Mouse (Mus musculus) midbrain, embryonic 11.5 days (tissue): ENCODE data around the gene Aak1. TPM values are rescaled to one million over a fixed set of nuclear protein-coding genes. Genes with fewer than 3 reads are reported as not detected.
"Not testable (repeated sequence)": the region's sequence is repeated elsewhere in the genome, so short reads cannot be mapped to it uniquely, and the experiment has no call there.

Experiments used
- ATAC-seq: fragments of 200-750 bp; cut with Nextera tagmentation; 2 replicates; pipeline ENCODE4 v1.8.0; 2017; ENCODE audit warnings: moderate TSS enrichment, moderate library complexity; ENCODE audit not compliant: low FRiP score
- DNase-seq: peaks from one replicate; pipeline ENCODE4 v3.0.0; 2015; ENCODE audit warnings: low spot score; ENCODE audit errors: missing footprints
- H3K27ac ChIP-seq: fragments of 300-500 bp; sonication (generic); 2 replicates; pipeline ENCODE4 v1.5.1; 2014; ENCODE audit warnings: low read depth, low read length
- H3K27me3 ChIP-seq: fragments of 300-500 bp; sonication (generic); 2 replicates; pipeline ENCODE4 v1.6.1; 2014; ENCODE audit warnings: mild to moderate bottlenecking, low read length, moderate library complexity, mixed read lengths; ENCODE audit not compliant: control insufficient read depth, insufficient read depth
- H3K36me3 ChIP-seq: fragments of 300-500 bp; sonication (generic); 2 replicates; pipeline ENCODE4 v1.6.1; 2014; ENCODE audit warnings: mild to moderate bottlenecking, low read length, moderate library complexity, mixed read lengths; ENCODE audit not compliant: control insufficient read depth, insufficient read depth
- H3K4me1 ChIP-seq: fragments of 300-500 bp; sonication (generic); 2 replicates; pipeline ENCODE4 v1.6.1; 2014; ENCODE audit warnings: low read length; ENCODE audit not compliant: control insufficient read depth, insufficient read depth
- H3K4me2 ChIP-seq: fragments of 300-500 bp; sonication (generic); 2 replicates; pipeline ENCODE4 v1.6.1; 2014; ENCODE audit warnings: mild to moderate bottlenecking, moderate library complexity
- H3K4me3 ChIP-seq: fragments of 300-500 bp; sonication (generic); 2 replicates; pipeline ENCODE4 v1.5.1; 2014; ENCODE audit warnings: low read depth, low read length
- H3K9ac ChIP-seq: fragments of 300-500 bp; sonication (generic); 2 replicates; pipeline ENCODE4 v1.6.1; 2014; ENCODE audit warnings: low read length
- H3K9me3 ChIP-seq: fragments of 300-500 bp; sonication (generic); 2 replicates; pipeline ENCODE4 v1.6.1; 2016; ENCODE audit warnings: low read length; ENCODE audit not compliant: control insufficient read depth
- WGBS: fragments of 180-500 bp; shearing (Covaris S2); extraction: QIAGEN DNeasy Blood & Tissue Kit; methylation state at CpG from one replicate; pipeline ENCODE4 v1.1.7; 2014; 5-methylcytosine and 5-hydroxymethylcytosine counted together
- polyA plus RNA-seq: library from polyadenylated mRNA; unstranded; fragments of >200 nt; fragmentation: Nextera tagmentation; extraction: Ambion mirVana; gene quantifications from 2 replicates; pipeline ENCODE4 v1.2.1, GENCODE M21; 2014

The Aak1 gene
- polyA plus RNA-seq, 1 experiment from 2014 or later: 17.1 TPM

DNA sequence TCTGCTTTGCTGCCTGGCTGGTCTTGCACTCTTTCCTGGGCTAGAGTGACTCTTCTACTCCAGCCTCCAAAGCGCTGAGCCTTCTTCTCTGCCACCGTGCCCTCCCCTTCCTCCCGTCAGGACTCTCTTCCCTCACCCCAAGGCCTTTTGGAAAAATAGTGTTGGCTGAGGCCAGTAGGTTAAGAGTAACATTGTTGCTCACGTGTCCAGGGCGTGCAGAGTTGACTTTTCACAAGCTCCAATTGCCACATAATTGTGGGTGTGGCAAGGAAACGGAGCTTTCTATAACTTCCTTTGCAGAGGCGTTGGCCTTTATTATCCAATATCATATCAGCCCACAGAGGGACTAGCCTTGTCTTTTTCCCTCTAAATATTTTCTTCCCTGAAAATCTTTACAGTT, 177.7 kb downstream of the Aak1 start:
- H3K9ac ChIP-seq: no peak overlapping the region
- H3K9me3 ChIP-seq: no peaks in the 10 kb centered on the region
- H3K4me1 ChIP-seq: no peaks in the 10 kb centered on the region
- DNase-seq (no peak), ATAC-seq (no peak)
- no peaks in the 10 kb centered on the region for H3K27me3 ChIP-seq
- no peak overlapping the region for H3K4me3 ChIP-seq
- peaks cover 8% of the 10 kb centered on the region for H3K36me3 ChIP-seq
- H3K4me2 ChIP-seq: no peak overlapping the region
- H3K27ac ChIP-seq: no peak overlapping the region
- WGBS: 87% methylated on average over 7 of the region's 7 CpGs

GRCm38 (mm10) chr6:87028881-87029280, 179.6 kb downstream of the Aak1 start:
- DNase-seq (no peak), ATAC-seq (no peak)
- H3K27me3 ChIP-seq: no peaks in the 10 kb centered on the region
- H3K4me2 ChIP-seq: no peak overlapping the region
- H3K4me1 ChIP-seq: no peaks in the 10 kb centered on the region
- peaks cover 8% of the 10 kb centered on the region for H3K36me3 ChIP-seq
- no peaks in the 10 kb centered on the region for H3K9me3 ChIP-seq
- H3K9ac ChIP-seq: no peak overlapping the region
- no peak overlapping the region for H3K27ac ChIP-seq
- no peak overlapping the region for H3K4me3 ChIP-seq

GRCm38 (mm10) chr6:87031310-87031709, 182.0 kb downstream of the Aak1 start:
- not testable (repeated sequence) for H3K27me3 ChIP-seq, H3K36me3 ChIP-seq, H3K9me3 ChIP-seq, H3K4me2 ChIP-seq, H3K4me1 ChIP-seq, H3K27ac ChIP-seq, ATAC-seq, DNase-seq, H3K4me3 ChIP-seq, H3K9ac ChIP-seq
- WGBS: 94% methylated on average over 7 of the region's 7 CpGs

DNA sequence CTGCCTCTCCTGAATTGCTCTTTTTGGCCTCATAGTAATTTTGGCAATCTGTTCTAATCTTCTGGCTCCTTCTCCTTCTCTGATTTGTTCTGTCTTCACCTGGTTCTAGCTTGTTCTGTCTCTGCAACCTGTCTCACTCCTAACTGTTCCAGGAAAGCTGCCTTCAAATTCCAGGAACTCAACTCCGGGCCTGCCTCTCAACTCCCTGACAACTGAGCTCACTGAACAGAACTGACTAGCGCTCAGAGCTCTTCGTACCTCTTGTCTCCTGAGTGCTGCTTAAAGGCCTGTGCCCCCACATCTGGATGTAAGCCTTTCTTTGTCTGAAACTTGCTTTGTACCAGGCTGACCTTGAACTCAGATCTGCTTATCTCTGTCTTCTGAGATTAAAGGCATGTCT, 183.1 kb downstream of the Aak1 start:
- no peaks in the 10 kb centered on the region for H3K4me1 ChIP-seq
- H3K9ac ChIP-seq: no peak overlapping the region
- H3K4me3 ChIP-seq: no peak overlapping the region
- no peaks in the 10 kb centered on the region for H3K9me3 ChIP-seq
- no peak overlapping the region for H3K4me2 ChIP-seq
- ATAC-seq (no peak), DNase-seq (no peak)
- no peaks in the 10 kb centered on the region for H3K36me3 ChIP-seq
- no peak overlapping the region for H3K27ac ChIP-seq
- no peaks in the 10 kb centered on the region for H3K27me3 ChIP-seq
- WGBS: 90% methylated on average over 3 of the region's 3 CpGs

DNA sequence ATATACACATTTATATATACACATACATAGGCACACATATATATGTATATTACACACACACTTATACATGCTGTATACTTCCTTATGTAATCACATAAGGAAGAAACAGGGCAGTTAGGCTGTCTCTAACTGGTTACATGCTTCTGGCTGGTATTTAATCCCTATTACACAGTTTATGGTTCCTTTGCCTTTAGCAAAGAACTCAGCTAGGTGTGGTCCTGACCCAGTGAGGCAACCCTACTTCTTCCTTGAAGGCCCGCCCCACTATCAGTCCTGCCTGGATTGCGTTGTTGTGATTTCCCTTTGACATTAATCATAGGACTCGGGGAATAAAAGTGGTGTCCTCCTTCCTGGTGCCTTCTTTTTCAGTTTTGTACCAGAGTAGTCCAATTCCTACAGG, 185.1 kb downstream of the Aak1 start:
- H3K4me2 ChIP-seq: no peak overlapping the region
- H3K36me3 ChIP-seq: no peaks in the 10 kb centered on the region
- H3K4me3 ChIP-seq: no peak overlapping the region
- 93% methylated on average over 3 of the region's 3 CpGs for WGBS
- H3K9me3 ChIP-seq: no peaks in the 10 kb centered on the region
- no peak overlapping the region for H3K27ac ChIP-seq
- no peaks in the 10 kb centered on the region for H3K4me1 ChIP-seq
- no peak for ATAC-seq
- no peak overlapping the region for H3K9ac ChIP-seq
- H3K27me3 ChIP-seq: no peaks in the 10 kb centered on the region
- DNase-seq: no peak

DNA sequence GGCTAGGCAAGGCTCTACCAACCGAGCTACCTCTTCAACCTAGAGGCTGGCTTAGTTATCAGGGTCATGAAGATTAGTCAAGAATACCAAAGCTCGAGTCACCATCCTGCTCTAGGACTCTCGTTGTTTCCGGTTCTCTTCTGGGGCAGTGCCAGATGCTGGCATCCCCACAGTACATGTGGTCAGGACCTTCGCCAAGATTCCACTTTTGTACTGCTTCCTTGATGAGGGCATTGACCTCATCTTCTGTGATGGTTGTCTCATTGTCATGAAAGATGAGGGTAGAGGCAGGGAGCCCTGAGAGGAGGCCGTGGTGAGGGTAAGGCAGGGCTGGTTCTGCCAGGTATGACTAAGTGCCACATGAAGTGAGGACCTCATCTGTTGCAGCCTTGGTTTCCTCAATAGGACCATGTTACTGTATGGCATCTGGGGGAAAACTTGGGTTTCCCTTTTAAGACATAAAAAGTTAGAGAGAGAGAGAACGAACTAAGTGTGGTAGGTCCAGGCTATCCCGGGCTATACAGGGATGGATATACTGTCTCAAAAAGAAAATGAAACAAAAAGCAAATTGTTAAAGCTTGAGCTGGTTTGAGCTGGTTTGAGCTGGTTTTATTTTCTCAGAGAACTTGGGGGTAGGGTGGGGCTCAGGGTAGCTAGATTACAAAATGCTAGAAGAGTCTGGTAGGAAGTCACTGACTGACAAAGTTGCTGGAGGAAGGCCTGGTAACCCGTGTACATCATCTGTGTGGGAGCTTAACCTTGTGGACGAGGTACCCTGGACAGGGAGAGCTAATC, 188.7 kb downstream of the Aak1 start:
- no peak overlapping the region for H3K4me2 ChIP-seq
- no peak overlapping the region for H3K27ac ChIP-seq
- no peaks in the 10 kb centered on the region for H3K9me3 ChIP-seq
- no peaks in the 10 kb centered on the region for H3K36me3 ChIP-seq
- DNase-seq: no peak
- no peaks in the 10 kb centered on the region for H3K27me3 ChIP-seq
- H3K4me1 ChIP-seq: 0 out of 2 replicates have a peak, but pooled peaks cover 2% of the 10 kb centered on the region
- H3K9ac ChIP-seq: no peak overlapping the region
- ATAC-seq: no peak
- WGBS: 85% methylated on average over 10 of the region's 10 CpGs
- H3K4me3 ChIP-seq: no peak overlapping the region

DNA sequence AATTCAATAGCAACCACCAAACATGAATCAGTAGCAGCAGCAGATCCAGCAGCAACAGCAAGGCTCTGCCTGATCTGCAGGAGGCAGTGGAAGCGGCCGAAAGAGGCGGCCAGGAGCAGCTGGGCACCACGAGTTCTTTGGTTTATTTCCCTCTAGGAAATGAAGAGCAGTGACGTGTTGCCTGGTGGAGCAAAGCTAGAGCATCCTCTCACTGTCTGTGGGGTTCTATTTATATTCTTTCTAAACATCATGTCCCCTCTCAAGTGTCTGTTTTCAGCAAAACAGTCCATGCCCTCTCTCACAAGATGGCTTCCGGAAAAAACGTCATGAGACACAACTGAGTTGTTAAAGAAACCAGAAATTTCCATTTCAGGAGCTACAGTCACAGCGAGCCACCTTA, 189.8 kb downstream of the Aak1 start:
- H3K9me3 ChIP-seq: no peaks in the 10 kb centered on the region
- H3K9ac ChIP-seq: no peak overlapping the region
- H3K4me1 ChIP-seq: peaks cover 7% of the 10 kb centered on the region; the same call in 1 of the 2 replicates
- H3K27me3 ChIP-seq: no peaks in the 10 kb centered on the region
- no peak overlapping the region for H3K4me3 ChIP-seq
- WGBS: 87% methylated on average over 8 of the region's 8 CpGs
- DNase-seq (no peak), ATAC-seq (no peak)
- no peak overlapping the region for H3K4me2 ChIP-seq
- H3K36me3 ChIP-seq: no peaks in the 10 kb centered on the region
- H3K27ac ChIP-seq: no peak overlapping the region

DNA sequence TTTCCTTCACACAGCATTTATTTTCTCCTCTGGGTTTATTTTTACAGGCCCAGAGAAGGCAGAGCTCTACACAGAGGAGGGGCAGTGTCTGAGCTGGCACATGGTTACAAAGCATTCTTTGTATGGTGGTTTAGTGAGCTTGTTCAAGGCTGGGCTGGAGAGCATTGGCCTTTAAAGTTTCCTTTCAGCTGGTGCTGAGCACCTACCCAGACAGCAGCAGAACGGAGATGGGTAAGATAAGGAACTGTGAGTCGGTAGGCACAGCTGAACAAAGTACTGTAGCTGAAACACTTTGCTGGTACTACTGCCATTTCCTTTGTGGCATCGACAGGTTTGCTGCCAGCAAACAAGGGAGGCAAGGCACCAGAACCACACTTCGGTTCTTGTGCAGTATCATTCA, 191.7 kb downstream of the Aak1 start:
- Histone ChIP-seq H3K27ac (no peak overlapping the region), H3K4me1 (peaks cover 7% of the 10 kb centered on the region; the same call in 1 of the 2 replicates), H3K9ac (no peak overlapping the region), H3K9me3 (no peaks in the 10 kb centered on the region), H3K4me2 (no peak overlapping the region), H3K4me3 (no peak overlapping the region), H3K36me3 (no peaks in the 10 kb centered on the region), H3K27me3 (no peaks in the 10 kb centered on the region)
- DNase-seq (no peak), ATAC-seq (no peak)
- 91% methylated on average over 4 of the region's 4 CpGs for WGBS

- Histone ChIP-seq H3K27me3 (no peaks in the 10 kb centered on the region), H3K27ac (no peak overlapping the region), H3K36me3 (no peaks in the 10 kb centered on the region), H3K4me2 (peak overlapping the region; percentile 81; the same call in 1 of the 2 replicates), H3K4me1 (peaks cover 7% of the 10 kb centered on the region; the same call in 1 of the 2 replicates), H3K4me3 (no peak overlapping the region), H3K9me3 (no peaks in the 10 kb centered on the region), H3K9ac (no peak overlapping the region)
- WGBS: 94% methylated on average over 7 of the region's 7 CpGs
- ATAC-seq: no peak
- DNase-seq: peak; percentile 80
These were observed 192.1 kb downstream of the Aak1 start for GRCm38 (mm10) chr6:87041431-87041830.
